Mouse (Mus musculus) erythroblast, adult 5-6 weeks (primary cell): ENCODE results near the gene Ubn2. TPM values are rescaled to one million over a fixed set of nuclear protein-coding genes. Genes with fewer than 3 reads are reported as not detected.
"Not testable (repeated sequence)": the region's sequence is repeated elsewhere in the genome, so short reads cannot be mapped to it uniquely, and the experiment has no call there.

Source experiments
- ATAC-seq: replicated peaks from 2 replicates; pipeline ENCODE4 v1.8.0; 2016; ENCODE audit warnings: moderate number of reproducible peaks, mild to moderate bottlenecking, moderate TSS enrichment, inconsistent platforms; ENCODE audit not compliant: poor library complexity, low FRiP score, severe bottlenecking
- total RNA-seq, 2 experiments: library from RNA; stranded (forward) in 1 of 2; stranded (reverse) in 1 of 2; fragments of 150-400 nt in 1 of 2; fragments of 200-764, 138-1000 nt in 1 of 2; gene quantifications; 2 replicates each; pipeline versions ENCODE4 v1.2.3 to v1.2.4; 2015 to 2017; ENCODE audit warnings: low replicate concordance in 2 of 2

The Ubn2 gene
- total RNA-seq, 2 experiments from 2014 or later, result 52.4 to 70.3 TPM

DNA sequence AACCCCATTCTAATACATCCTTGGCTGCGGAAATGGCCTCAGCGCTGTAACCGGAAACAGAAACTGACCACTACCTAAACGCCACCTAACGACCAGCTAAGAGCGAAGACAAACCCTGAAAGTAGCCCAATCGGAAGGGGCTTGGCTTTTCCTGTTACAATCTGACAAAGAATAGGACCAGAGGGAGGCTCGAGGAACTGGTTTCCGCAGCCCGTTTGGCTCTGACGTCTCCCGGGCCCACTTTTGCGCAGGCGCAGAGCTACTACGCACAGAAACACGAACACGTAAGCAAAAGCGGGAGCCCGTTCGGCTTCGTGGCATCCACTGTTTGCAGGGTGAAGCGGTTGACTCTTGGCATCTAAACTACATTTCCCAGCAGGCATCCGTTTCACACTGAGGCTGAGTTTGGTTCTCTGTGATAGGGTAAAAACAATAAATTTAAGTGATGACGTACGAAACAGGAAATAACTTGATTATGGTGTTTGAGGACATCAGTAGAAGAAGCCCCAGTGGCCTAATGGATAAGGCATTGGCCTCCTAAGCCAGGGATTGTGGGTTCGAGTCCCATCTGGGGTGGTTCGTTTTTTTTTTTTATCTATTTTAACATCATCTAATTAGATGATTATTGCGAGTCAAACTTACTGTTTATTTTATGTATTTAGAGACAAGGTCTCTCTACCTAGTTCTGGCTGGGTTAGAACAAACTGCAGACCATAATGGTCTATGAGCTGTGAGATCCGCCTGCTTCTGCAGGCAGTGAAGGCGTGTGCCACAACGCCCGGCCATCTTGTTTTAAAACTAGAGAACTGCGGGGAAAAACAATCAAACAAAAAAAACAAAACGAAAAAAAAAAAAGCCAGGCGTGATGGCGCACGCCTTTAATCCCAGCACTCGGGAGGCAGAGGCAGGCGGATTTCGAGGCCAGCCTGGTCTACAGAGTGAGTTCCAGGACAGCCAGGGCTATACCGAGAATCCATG, 100.0 kb downstream of the Ubn2 start, which contains the start of gene Fmc1:
TSS of gene Fmc1 (plus strand) at position 75 of the 978 bp plus-strand sequence.
- peak; percentile 83 for ATAC-seq

DNA sequence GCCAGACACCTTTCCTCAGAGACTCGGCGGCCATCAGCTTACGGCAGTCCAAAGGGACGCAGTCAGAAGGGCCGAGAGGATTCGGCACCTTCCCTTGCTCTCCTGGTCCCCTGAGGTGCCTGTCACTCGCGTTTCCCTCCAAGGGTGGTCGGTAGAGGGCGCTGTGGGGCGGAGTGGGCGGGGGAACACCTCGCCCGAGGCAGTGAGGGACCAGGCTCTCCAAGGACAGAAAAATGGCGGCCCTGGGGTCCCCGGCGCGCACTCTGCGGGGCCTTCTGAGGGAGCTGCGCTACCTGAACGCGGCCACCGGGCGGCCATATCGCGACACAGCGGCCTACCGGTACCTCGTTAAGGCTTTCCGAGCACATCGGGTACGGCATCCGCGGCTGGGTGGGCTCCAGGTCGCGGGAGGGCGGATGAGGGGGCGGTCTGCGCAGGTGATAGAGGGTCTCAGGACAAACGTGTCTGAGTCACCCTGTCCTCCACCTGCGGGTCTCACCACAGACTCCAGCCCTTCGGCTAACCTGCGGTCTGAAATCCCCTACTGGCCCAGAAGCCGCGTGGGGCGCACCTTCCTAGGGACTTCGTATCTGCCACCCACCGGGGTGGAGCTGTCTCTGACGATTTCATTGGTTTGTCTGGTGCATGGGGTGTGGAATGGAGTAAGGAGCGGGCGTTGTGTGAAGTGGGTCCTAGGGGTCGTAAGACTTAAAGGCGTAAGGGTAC, 101.1 kb downstream of the Ubn2 start:
- ATAC-seq, result peak; percentile 77

GRCm38 (mm10) chr6:38535366-38535690, 101.6 kb downstream of the Ubn2 start:
- ATAC-seq, result peak; percentile 3; the same call in 1 of the 2 replicates

DNA sequence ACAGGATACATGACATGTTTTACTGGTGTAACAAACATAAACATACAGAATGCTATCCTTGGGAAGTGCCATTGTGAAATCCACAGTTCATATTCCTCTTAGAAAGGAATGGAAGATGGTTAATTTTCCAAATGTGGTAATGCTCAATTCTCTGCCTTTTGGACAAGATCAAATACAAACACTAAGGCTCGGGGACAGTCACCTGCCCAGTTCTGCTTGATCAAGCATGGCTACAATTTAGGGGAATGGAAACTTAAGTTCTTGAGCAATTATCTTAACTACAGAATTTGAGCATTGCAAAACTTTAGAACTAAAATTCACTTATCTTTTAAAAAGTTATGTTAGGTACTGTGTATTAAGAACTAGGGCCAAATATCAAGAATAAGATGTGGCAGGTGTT, 102.0 kb downstream of the Ubn2 start:
- ATAC-seq, result no peak

DNA sequence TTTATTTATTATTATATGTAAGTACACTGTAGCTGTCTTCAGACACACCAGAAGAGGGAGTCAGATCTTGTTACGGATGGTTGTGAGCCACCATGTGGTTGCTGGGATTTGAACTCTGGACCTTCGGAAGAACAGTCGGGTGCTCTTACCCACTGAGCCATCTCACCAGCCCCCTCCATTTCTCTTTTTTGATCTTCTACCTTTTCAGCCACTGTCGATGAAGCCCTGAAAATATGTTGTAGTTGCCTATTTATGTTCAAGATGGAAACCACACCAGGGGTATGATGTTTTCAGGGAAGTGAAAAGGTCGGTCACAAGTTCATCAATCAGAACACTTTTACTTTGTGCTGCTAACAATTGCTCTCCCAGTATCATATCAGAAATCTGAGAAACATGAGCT, 110.4 kb downstream of the Ubn2 start:
- ATAC-seq, result not testable (repeated sequence)

- not testable (repeated sequence) for ATAC-seq
These were observed 113.3 kb downstream of the Ubn2 start for GRCm38 (mm10) chr6:38547005-38547404.

GRCm38 (mm10) chr6:38547707-38548106, 114.0 kb downstream of the Ubn2 start:
- ATAC-seq, result no peak

DNA sequence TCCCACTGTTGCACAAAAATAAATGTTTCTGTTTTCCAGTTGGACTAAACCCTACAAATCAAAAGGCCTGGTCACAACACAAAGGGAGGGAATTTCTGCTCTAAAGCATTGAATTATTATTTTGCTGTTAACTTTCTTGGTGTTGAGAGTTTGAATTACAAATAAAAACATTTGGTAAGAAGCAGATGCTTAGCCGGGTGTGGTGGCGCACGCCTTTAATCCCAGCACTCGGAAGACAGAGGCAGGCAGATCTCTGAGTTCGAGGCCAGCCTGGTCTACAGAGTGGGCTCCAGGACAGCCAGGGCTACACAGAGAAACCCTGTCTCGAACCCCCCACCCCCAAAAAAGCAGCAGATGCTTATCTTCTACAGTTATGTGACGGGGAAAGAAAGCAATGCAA, 114.8 kb downstream of the Ubn2 start:
- ATAC-seq, result not testable (repeated sequence)

DNA sequence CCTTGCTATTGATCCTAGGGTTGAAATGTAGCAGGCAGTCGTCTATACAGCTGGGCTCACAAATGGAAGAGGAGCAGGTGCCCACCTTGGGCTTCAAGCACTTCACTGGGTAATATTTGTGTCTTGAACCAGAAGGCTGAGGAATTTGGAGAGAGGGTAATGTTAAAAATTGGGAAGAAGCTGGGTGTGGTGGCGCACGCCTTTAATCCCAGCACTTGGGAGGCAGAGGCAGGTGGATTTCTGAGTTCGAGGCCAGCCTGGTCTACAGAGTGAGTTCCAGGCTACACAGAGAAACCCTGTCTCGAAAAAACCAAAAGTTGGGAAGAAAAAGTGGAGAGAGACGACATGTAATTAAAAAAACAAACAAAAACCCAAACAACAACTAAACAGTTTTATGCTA, 116.1 kb downstream of the Ubn2 start:
- ATAC-seq, result not testable (repeated sequence)

GRCm38 (mm10) chr6:38550250-38551061, 116.7 kb downstream of the Ubn2 start:
- ATAC-seq, result peak; percentile 77

DNA sequence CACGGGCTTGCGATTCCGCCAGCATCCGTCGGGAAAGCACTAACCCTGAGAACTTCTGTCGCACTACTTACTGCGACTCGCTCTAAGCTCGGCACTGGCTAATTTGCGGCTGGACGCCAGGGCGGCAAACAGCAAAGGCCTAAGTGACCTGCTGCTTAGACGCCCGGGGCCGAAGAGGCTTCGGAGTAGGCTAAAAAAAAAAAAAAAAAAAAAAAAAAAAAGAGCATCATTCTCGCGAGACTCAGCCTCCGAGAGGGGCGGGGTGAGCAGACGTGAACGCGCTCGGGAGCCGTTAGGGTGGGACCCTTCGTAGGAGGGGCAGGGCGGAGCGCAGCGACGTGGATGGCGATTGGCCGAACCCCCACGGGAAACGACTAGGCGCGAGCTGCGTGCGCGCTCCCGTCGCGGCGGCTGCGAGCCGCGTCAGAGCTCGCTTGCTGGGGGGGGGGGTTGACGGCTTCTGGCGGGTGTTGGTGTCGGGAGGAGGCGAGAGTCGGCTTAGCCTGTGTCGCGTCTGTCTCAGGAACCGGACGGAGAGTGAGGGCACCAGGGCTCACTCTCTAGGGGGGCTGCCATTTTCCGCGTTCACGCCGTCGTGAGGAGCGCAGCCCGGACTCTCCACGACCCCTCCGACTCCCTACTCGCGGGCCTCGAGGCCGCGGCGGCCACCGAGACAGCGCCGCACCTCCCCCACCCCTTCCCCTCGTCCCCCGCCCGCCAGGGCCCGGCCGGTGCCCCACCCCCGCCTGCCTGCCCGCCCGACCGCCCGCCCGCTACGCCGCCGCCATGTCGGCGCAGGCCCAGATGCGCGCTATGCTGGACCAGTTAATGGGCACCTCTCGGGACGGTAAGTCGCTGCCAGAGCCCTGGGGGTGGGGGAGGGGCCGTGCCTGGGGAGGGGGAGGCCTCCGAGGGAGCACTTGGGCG, 117.6 kb downstream of the Ubn2 start, which contains the start of gene Luc7l2:
TSS of gene Luc7l2 (plus strand) at position 273 of the 927 bp plus-strand sequence.
- ATAC-seq, result peak; percentile 88

GRCm38 (mm10) chr6:38551989-38552635, 118.4 kb downstream of the Ubn2 start:
- ATAC-seq, result peak; percentile 84

- ATAC-seq, result no peak
These were observed 118.9 kb downstream of the Ubn2 start for GRCm38 (mm10) chr6:38552636-38553000.

Other genes with a start within 250 kb of the Ubn2 start
- gene D630045J12Rik, start 179.9 kb upstream of the Ubn2 start, total RNA-seq (2015; ENCODE audit: low replicate concordance), result 0.19 TPM in 1 of 2 replicates, not detected in the other
- gene D630045J12Rik, start 179.9 kb upstream of the Ubn2 start, total RNA-seq (2017; ENCODE audit: low replicate concordance), result 0.09 and 1.5 TPM in 2 replicates
- gene Zc3hav1l, start 134.7 kb upstream of the Ubn2 start, total RNA-seq (2015; ENCODE audit: low replicate concordance), result 2.5 and 4.8 TPM in 2 replicates
- gene Zc3hav1l, start 134.7 kb upstream of the Ubn2 start, total RNA-seq (2017; ENCODE audit: low replicate concordance), result 1.8 and 3.8 TPM in 2 replicates
- gene Zc3hav1, start 79.3 kb upstream of the Ubn2 start, total RNA-seq (2015; ENCODE audit: low replicate concordance), result 266 and 278 TPM in 2 replicates
- 348 and 360 TPM in 2 replicates for gene Zc3hav1, start 79.3 kb upstream of the Ubn2 start, total RNA-seq (2017; ENCODE audit: low replicate concordance)
- 0.21 TPM in 1 of 2 replicates, not detected in the other for gene Ttc26, start 52.5 kb upstream of the Ubn2 start, total RNA-seq (2015; ENCODE audit: low replicate concordance)
- gene Ttc26, start 52.5 kb upstream of the Ubn2 start, total RNA-seq (2017; ENCODE audit: low replicate concordance), result 0.70 TPM in 1 of 2 replicates, not detected in the other
- gene Fmc1, start 99.6 kb downstream of the Ubn2 start, total RNA-seq (2015; ENCODE audit: low replicate concordance), result 2.7 and 12.7 TPM in 2 replicates
- 4.2 and 10.4 TPM in 2 replicates for gene Fmc1, start 99.6 kb downstream of the Ubn2 start, total RNA-seq (2017; ENCODE audit: low replicate concordance)
- 117 and 127 TPM in 2 replicates for gene Luc7l2, start 117.4 kb downstream of the Ubn2 start, total RNA-seq (2015; ENCODE audit: low replicate concordance)
- gene Luc7l2, start 117.4 kb downstream of the Ubn2 start, total RNA-seq (2017; ENCODE audit: low replicate concordance), result 166 and 210 TPM in 2 replicates
- not detected in 2 replicates for gene Klrg2, start 203.3 kb downstream of the Ubn2 start, total RNA-seq (2015; ENCODE audit: low replicate concordance)
- gene Klrg2, start 203.3 kb downstream of the Ubn2 start, total RNA-seq (2017; ENCODE audit: low replicate concordance), result not detected in 2 replicates
- not detected in 2 replicates for gene Clec2l, start 229.1 kb downstream of the Ubn2 start, total RNA-seq (2015; ENCODE audit: low replicate concordance)
- 0.84 TPM in 1 of 2 replicates, not detected in the other for gene Clec2l, start 229.1 kb downstream of the Ubn2 start, total RNA-seq (2017; ENCODE audit: low replicate concordance)